Mouse (Mus musculus) urinary bladder, adult 18-20 months (tissue): ENCODE measurements around the gene Ccdc141.

ENCODE experiments used
- DNase-seq, 2 experiments: peaks; one replicate each; pipeline ENCODE4 v3.0.0; 2022; ENCODE audit warnings: low spot score in 2 of 2, mixed read lengths in 2 of 2

Gene Ccdc141

DNA sequence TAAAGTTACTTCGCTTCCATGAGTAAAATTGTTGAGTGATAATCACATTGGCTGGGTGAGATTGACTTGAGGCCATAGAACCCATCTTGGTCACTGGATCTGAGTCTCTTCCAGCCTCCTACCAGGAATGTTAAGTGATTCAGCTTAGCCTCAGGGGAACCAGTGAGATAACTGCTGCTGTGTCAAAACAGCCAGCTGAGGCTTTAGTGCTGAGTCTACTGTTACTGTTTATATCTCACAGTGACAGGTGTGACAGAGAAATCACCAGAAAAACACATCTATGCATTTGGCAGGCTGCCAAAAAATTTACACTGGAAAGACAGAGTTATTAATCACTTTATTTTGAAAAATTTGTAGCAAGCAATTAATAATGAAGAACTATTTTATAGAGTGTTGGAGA, 43.5 kb downstream of the Ccdc141 start:
- DNase-seq, result no peak

DNA sequence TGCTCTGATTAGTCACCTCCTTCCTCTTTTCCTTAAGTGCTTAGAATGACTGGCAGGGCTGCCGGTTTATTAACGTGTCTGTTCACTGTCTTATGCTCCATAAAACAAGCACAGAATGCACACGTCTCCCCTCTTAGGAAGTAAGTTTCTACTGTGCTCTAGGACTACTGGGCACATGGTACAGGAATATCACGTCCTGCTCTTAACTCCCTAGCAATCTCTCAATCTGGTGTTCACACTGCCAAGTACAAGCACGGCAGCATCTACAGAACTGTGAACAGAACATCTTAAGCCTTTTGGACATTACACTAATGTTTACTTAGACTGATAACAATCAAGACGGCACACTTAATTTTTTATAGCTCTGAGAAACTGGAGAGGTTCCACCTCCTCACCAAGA, 52.3 kb downstream of the Ccdc141 start:
- no peak for DNase-seq

- DNase-seq, result no peak
Measured at GRCm38 (mm10) chr2:77114335-77114734, 56.1 kb downstream of the Ccdc141 start.

- no peak for DNase-seq
Measured at GRCm38 (mm10) chr2:77113867-77114266, 56.6 kb downstream of the Ccdc141 start.

- no peak for DNase-seq
Measured at GRCm38 (mm10) chr2:77113026-77113425, 57.4 kb downstream of the Ccdc141 start.

- DNase-seq, result no peak
Measured at GRCm38 (mm10) chr2:77111095-77111494, 59.3 kb downstream of the Ccdc141 start.

- DNase-seq, result no peak
Measured at GRCm38 (mm10) chr2:77110365-77110764, 60.1 kb downstream of the Ccdc141 start.

DNA sequence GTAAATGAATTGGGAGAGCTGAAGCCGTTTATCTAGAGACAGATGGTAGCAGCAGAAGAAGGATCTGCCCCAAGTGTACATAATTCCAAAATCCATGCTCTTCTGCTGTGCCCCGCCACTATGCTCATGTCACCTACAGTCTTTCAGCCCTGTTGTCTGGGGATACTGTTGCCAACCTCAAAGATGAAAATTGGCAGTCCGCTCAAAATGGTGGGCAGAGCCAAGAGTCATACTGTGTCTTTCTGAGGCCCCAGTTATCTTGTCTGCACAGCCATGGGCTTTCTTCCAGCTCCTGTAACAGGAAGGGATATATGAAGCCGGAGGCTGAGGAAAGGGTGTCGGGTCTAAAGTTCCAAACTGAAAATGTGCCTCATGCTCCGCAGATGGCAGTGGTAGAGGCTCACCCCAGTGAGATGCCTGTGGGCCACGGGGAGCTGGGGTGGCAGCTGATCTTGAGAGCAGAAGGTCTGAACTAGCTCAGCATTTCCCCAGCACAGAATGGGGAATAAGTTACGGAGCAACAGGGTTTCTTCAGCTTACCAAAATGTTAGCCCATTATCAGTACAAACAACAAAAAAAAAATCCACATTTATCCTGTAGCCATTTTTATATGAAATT, 60.8 kb downstream of the Ccdc141 start:
- no peak for DNase-seq

DNA sequence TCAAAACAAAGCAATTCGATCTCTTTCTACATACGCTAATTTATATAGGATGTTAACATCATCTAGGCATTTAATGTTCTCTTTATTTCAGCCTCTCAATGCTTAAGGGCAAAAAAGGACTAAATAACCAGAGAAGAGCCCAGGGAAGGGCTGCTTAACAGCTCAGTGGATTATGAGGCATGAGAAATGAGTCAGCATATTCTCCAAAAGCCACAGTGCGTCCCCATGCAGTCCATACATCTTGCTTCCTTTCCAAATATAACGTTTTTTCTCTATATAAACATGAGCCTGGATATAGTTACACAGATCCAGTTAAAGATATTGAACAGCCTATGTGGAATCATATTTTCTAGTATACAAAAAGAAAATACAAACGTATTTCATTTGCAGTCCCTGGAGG, 61.9 kb downstream of the Ccdc141 start:
- DNase-seq, result no peak

GRCm38 (mm10) chr2:77106150-77106549, 64.3 kb downstream of the Ccdc141 start:
- no peak for DNase-seq

GRCm38 (mm10) chr2:77105006-77105715, 65.3 kb downstream of the Ccdc141 start:
- DNase-seq, result no peak

DNA sequence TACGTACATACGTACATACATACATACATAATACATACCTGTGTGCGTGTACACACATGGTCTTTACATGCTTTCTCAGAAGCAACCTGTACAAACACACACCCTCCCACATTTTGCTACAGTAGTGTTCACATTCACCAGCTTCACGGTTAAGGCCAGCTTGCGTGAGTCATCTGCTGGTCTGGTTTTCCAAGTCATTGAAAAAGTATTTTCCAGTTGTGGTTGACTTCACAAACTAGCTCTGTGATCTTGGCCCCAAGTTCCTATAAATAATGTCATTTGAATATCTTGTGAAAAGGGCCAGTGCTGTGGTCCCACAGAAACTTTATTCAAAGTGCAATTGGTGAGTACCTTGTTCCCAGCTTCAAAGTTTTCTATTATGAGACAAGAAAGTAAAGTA, 67.9 kb downstream of the Ccdc141 start:
- DNase-seq, result no peak

- no peak for DNase-seq
Measured at GRCm38 (mm10) chr2:77099814-77100213, 70.6 kb downstream of the Ccdc141 start.

DNA sequence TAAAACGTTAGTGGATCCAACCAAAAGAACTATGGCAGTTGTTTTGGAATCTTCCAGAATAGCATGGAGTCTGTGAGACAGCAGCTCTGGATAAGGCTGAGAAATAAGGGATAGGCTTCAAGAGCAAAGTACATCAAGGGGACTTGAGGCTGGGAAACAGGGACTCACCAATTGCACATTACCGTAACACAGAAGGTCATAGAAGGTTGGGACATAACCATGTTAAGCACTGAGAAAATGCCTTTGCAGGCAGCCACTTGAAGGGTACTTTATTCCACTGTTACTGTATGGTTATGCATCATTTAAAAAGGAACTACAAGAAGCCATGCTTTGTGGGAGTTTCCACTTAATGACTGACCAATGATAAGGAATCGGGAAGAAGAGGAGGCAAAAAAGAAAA, 71.7 kb downstream of the Ccdc141 start:
- DNase-seq, result no peak

DNA sequence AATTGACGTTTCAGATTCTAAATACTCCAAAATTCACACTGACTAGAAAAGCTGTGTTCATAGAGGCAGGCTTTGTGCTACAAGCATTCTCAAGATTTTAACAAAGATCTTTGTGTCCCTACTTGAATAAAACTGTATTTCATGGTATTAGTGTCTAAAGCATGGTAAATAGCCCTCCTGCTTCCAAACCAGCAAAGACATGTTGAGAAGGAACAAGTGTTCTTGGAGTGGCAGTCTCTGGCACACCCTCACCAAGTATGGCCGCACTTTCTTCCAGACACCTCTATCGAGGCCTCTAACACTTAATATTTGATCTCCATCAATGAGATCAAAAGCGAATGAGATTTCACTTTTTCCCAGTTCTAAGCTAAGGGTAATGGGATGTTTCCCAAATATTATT, 78.7 kb downstream of the Ccdc141 start:
- DNase-seq, result no peak

GRCm38 (mm10) chr2:77085313-77085712, 85.1 kb downstream of the Ccdc141 start:
- DNase-seq, result no peak

- no peak for DNase-seq
Measured at GRCm38 (mm10) chr2:77084629-77085028, 85.8 kb downstream of the Ccdc141 start.

GRCm38 (mm10) chr2:77081156-77081555, 89.3 kb downstream of the Ccdc141 start:
- DNase-seq, result no peak

GRCm38 (mm10) chr2:77080657-77081056, 89.8 kb downstream of the Ccdc141 start:
- no peak for DNase-seq

DNA sequence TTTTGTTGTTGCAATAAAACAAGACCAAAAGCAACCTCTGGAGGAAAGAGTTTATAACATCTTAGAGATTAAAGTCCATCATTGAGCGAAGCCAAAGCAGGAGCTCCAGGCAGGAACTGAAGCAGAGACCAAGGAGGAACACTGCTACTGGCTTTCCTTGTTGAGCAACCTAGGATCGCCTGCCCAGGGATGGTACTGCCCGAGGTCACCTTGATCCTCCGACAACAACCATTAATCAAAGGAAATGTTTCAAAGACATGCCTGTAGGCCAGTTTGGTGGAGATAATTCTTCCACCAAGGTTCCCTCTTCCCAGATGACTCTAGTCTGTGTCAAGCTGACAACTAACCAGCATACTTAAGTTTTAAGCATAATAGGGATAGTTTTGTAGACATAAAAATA, 91.7 kb downstream of the Ccdc141 start:
- DNase-seq, result no peak

DNA sequence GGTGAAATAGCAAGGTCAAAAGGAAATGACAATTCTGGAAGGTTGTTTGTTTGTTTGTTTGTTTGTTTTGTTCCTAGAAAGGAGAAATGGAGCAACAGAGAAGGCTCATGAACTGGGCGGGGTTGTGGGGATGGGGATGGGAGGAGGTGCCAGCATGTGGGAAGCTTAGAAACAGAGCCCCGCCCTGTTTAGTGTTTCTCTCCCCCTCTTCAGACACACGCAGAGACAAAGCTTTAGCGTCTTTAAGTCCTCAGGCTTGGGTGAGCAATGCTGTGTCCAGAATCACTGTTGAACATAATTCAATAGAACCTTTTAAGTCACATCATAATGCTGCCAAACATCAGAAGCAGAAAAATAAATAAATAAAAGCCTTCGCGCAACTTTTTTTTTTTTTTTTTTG, 96.1 kb downstream of the Ccdc141 start:
- no peak for DNase-seq

GRCm38 (mm10) chr2:77073930-77074329, 96.5 kb downstream of the Ccdc141 start:
- no peak for DNase-seq

DNA sequence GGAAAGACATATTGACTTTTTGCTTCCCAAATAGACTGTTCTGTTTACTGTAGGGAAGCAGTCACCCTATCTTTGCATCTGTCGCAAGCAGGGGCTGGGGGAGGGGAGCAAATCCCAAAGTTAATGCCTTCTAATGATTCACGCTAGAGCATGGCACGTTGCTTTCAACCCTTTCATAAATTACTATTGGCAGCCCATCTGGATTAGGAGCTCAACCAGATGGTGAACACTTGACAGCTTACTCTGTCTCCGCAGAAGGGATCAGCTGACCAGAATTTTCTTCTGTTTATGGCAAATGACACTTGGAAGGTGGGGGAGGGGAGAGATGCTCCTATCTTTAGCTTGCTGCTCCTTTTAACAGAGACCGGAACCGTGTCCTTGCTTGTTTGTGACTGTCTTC, 105.1 kb downstream of the Ccdc141 start:
- no peak for DNase-seq

GRCm38 (mm10) chr2:77061871-77062270, 108.6 kb downstream of the Ccdc141 start:
- no peak for DNase-seq
